Mouse (Mus musculus) induced T-regulatory cell, adult 2 months (primary cell): ENCODE results near the gene Gpr61.

ENCODE experiments used
- DNase-seq: peaks from one replicate; pipeline ENCODE4 v3.0.0-alpha.2; 2012; ENCODE audit warnings: low read depth

The Gpr61 gene

GRCm38 (mm10) chr3:108154656-108155055 is at the start of gene Gpr61:
Gpr61 (minus strand) TSS chr3:108154882.
- DNase-seq: no peak

GRCm38 (mm10) chr3:108204470-108204869 is 49.8 kb upstream of the Gpr61 start:
- no peak for DNase-seq

GRCm38 (mm10) chr3:108203621-108204325 is 49.1 kb upstream of the Gpr61 start:
- DNase-seq: peak; percentile 87

- no peak for DNase-seq
Observed at GRCm38 (mm10) chr3:108203212-108203611, 48.5 kb upstream of the Gpr61 start.

GRCm38 (mm10) chr3:108202506-108202905 is 47.8 kb upstream of the Gpr61 start:
- no peak for DNase-seq

GRCm38 (mm10) chr3:108200329-108201323 is 45.9 kb upstream of the Gpr61 start, which contains the start of gene Cyb561d1:
Cyb561d1 (minus strand) TSS chr3:108201212.
- DNase-seq: peak; percentile 95

- no peak for DNase-seq
Observed at GRCm38 (mm10) chr3:108199231-108199630, 44.5 kb upstream of the Gpr61 start.

- no peak for DNase-seq
Observed at GRCm38 (mm10) chr3:108197066-108197497, 42.4 kb upstream of the Gpr61 start.

- DNase-seq: no peak
Observed at GRCm38 (mm10) chr3:108195941-108196590, 41.4 kb upstream of the Gpr61 start.

GRCm38 (mm10) chr3:108195287-108195686 is 40.6 kb upstream of the Gpr61 start:
- DNase-seq: no peak

GRCm38 (mm10) chr3:108193686-108194085 is 39.0 kb upstream of the Gpr61 start:
- no peak for DNase-seq

GRCm38 (mm10) chr3:108189897-108190296 is 35.2 kb upstream of the Gpr61 start:
- no peak for DNase-seq

- DNase-seq: no peak
Observed at GRCm38 (mm10) chr3:108188716-108189490, 34.2 kb upstream of the Gpr61 start.

GRCm38 (mm10) chr3:108187111-108187795 is 32.6 kb upstream of the Gpr61 start:
- no peak for DNase-seq

- DNase-seq: peak; percentile 68
Observed at GRCm38 (mm10) chr3:108186098-108187047, 31.7 kb upstream of the Gpr61 start, which contains the start of gene Amigo1. Amigo1 (plus strand) TSS chr3:108186335.

- peak; percentile 40 for DNase-seq
Observed at GRCm38 (mm10) chr3:108185460-108186097, 30.9 kb upstream of the Gpr61 start.

- DNase-seq: no peak
Observed at GRCm38 (mm10) chr3:108184742-108185141, 30.1 kb upstream of the Gpr61 start.

GRCm38 (mm10) chr3:108180514-108180913 is 25.8 kb upstream of the Gpr61 start:
- no peak for DNase-seq
